Mouse (Mus musculus) embryonic fibroblast, embryonic 13.5 days (primary cell): ENCODE measurements at regions not wholly inside any gene's neighbourhood (a gene's known extent, or its start where the extent isn't known, plus 50 kb on each side); places are given as distances from the start of the nearest gene placed in this dataset.

ENCODE experiments used
- H3K27ac ChIP-seq: 2 replicates; pipeline ENCODE4 v1.5.1; 2012; ENCODE audit warnings: low read length, control low read depth, inconsistent platforms; ENCODE audit not compliant: insufficient read depth
- H3K4me1 ChIP-seq: 2 replicates; pipeline ENCODE4 v1.6.1; 2011; ENCODE audit warnings: low read length; ENCODE audit not compliant: control insufficient read depth, insufficient read depth
- H3K4me3 ChIP-seq: 2 replicates; pipeline ENCODE4 v1.5.1; 2011; ENCODE audit warnings: mild to moderate bottlenecking, control low read depth, low read length; ENCODE audit not compliant: insufficient read depth
- CTCF ChIP-seq: IDR thresholded peaks from 2 replicates; pipeline ENCODE4 v1.5.1; 2011; ENCODE audit warnings: mild to moderate bottlenecking, control low read depth, low read length, moderate library complexity, borderline replicate concordance; ENCODE audit not compliant: insufficient read depth
- POLR2A ChIP-seq: IDR thresholded peaks from 2 replicates; pipeline ENCODE4 v1.6.1; 2011; ENCODE audit warnings: low read depth, mild to moderate bottlenecking, control low read depth, low read length, moderate library complexity

GRCm38 (mm10) chr6:135433753-135434152 is 71.4 kb downstream of the Emp1 start:
- Histone ChIP-seq H3K4me3 (no peak overlapping the region), H3K4me1 (no peaks in the 10 kb centered on the region), H3K27ac (no peak overlapping the region)
- no peak for TF ChIP-seq POLR2A
- no peak for TF ChIP-seq CTCF

- Histone ChIP-seq H3K27ac (no peak overlapping the region), H3K4me1 (no peaks in the 10 kb centered on the region), H3K4me3 (no peak overlapping the region)
- TF ChIP-seq CTCF = no peak
- no peak for TF ChIP-seq POLR2A
Observed at GRCm38 (mm10) chr6:135436315-135436714, 74.0 kb downstream of the Emp1 start.

GRCm38 (mm10) chr6:135438271-135438670 is 75.9 kb downstream of the Emp1 start:
- Histone ChIP-seq H3K4me1 (no peaks in the 10 kb centered on the region), H3K27ac (no peak overlapping the region), H3K4me3 (no peak overlapping the region)
- TF ChIP-seq POLR2A (no peak), CTCF (no peak)

GRCm38 (mm10) chr6:135441126-135441871 is 79.0 kb downstream of the Emp1 start:
- TF ChIP-seq POLR2A = no peak
- TF ChIP-seq CTCF = no peak
- Histone ChIP-seq H3K4me3 (no peak overlapping the region), H3K27ac (no peak overlapping the region), H3K4me1 (no peaks in the 10 kb centered on the region)

- H3K4me1 ChIP-seq = no peaks in the 10 kb centered on the region
- TF ChIP-seq POLR2A (no peak), CTCF (peak; percentile 84)
- H3K4me3 ChIP-seq = no peak overlapping the region
- H3K27ac ChIP-seq = no peak overlapping the region
Observed at GRCm38 (mm10) chr6:135444661-135445060, 82.3 kb downstream of the Emp1 start.

GRCm38 (mm10) chr6:135445070-135445469 is 82.7 kb downstream of the Emp1 start:
- H3K4me1 ChIP-seq = no peaks in the 10 kb centered on the region
- TF ChIP-seq CTCF = no peak
- TF ChIP-seq POLR2A = no peak
- H3K4me3 ChIP-seq = no peak overlapping the region
- H3K27ac ChIP-seq = no peak overlapping the region

- no peak overlapping the region for H3K27ac ChIP-seq
- H3K4me3 ChIP-seq = no peak overlapping the region
- TF ChIP-seq CTCF (no peak), POLR2A (no peak)
- no peaks in the 10 kb centered on the region for H3K4me1 ChIP-seq
Observed at GRCm38 (mm10) chr6:135447801-135448200, 85.5 kb downstream of the Emp1 start.

GRCm38 (mm10) chr6:135449228-135449627 is 86.9 kb downstream of the Emp1 start:
- TF ChIP-seq CTCF (no peak), POLR2A (no peak)
- Histone ChIP-seq H3K27ac (no peak overlapping the region), H3K4me3 (no peak overlapping the region), H3K4me1 (no peaks in the 10 kb centered on the region)

- TF ChIP-seq CTCF (no peak), POLR2A (no peak)
- H3K4me1 ChIP-seq = no peaks in the 10 kb centered on the region
- no peak overlapping the region for H3K27ac ChIP-seq
- H3K4me3 ChIP-seq = no peak overlapping the region
Observed at GRCm38 (mm10) chr6:135450573-135450972, 88.2 kb downstream of the Emp1 start.

GRCm38 (mm10) chr6:135451165-135451797 is 88.9 kb downstream of the Emp1 start:
- H3K4me3 ChIP-seq = no peak overlapping the region
- TF ChIP-seq CTCF = no peak
- TF ChIP-seq POLR2A = no peak
- no peak overlapping the region for H3K27ac ChIP-seq
- H3K4me1 ChIP-seq = no peaks in the 10 kb centered on the region
